Mouse (Mus musculus) embryonic fibroblast, embryonic 13.5 days (primary cell): ENCODE measurements around the gene Pglyrp1. TPM values are rescaled to one million over a fixed set of nuclear protein-coding genes. Genes with fewer than 3 reads are reported as not detected.
A peak's percentile ranks its signal among the peaks of the same experiment; 100 is the strongest.
"Not testable (repeated sequence)": the region's sequence is repeated elsewhere in the genome, so short reads cannot be mapped to it uniquely, and the experiment has no call there.

Source experiments
- H3K27ac ChIP-seq: 2 replicates; pipeline ENCODE4 v1.5.1; 2012; ENCODE audit warnings: low read length, control low read depth, inconsistent platforms; ENCODE audit not compliant: insufficient read depth
- H3K4me1 ChIP-seq: 2 replicates; pipeline ENCODE4 v1.6.1; 2011; ENCODE audit warnings: low read length; ENCODE audit not compliant: control insufficient read depth, insufficient read depth
- H3K4me3 ChIP-seq: 2 replicates; pipeline ENCODE4 v1.5.1; 2011; ENCODE audit warnings: mild to moderate bottlenecking, control low read depth, low read length; ENCODE audit not compliant: insufficient read depth
- CTCF ChIP-seq: IDR thresholded peaks from 2 replicates; pipeline ENCODE4 v1.5.1; 2011; ENCODE audit warnings: mild to moderate bottlenecking, control low read depth, low read length, moderate library complexity, borderline replicate concordance; ENCODE audit not compliant: insufficient read depth
- POLR2A ChIP-seq: IDR thresholded peaks from 2 replicates; pipeline ENCODE4 v1.6.1; 2011; ENCODE audit warnings: low read depth, mild to moderate bottlenecking, control low read depth, low read length, moderate library complexity
- polyA plus RNA-seq: library from polyadenylated mRNA; stranded (reverse); fragments of >200 nt; gene quantifications from 2 replicates; pipeline ENCODE4 v1.2.4, GENCODE M21; 2011; ENCODE audit warnings: low read depth; ENCODE audit not compliant: missing spikeins, insufficient read length

Gene Pglyrp1
- polyA plus RNA-seq: not detected in 2 replicates

DNA sequence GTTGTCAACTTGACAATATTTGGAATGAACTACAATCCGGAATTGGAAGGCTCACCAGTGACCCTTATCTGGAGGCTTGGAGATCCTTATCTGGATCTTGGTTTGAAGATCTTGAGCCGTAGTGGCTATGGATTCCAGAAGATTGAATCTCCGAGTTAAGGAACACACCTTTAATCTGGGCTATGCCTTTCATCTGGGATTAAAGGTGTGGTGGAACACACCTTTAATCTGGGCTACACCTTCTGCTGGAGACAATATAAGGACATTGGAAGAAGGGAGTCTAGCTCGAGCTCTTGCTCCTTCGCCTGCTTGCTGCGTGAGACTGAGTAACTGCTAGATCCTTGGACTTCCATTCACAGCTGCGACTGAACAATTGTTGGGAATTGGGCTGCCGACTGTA lies at the start of gene Pglyrp1:
Pglyrp1 (plus strand) TSS at position 301 of the 400 bp plus-strand sequence.
- not testable (repeated sequence) for H3K4me3 ChIP-seq, H3K4me1 ChIP-seq, H3K27ac ChIP-seq

DNA sequence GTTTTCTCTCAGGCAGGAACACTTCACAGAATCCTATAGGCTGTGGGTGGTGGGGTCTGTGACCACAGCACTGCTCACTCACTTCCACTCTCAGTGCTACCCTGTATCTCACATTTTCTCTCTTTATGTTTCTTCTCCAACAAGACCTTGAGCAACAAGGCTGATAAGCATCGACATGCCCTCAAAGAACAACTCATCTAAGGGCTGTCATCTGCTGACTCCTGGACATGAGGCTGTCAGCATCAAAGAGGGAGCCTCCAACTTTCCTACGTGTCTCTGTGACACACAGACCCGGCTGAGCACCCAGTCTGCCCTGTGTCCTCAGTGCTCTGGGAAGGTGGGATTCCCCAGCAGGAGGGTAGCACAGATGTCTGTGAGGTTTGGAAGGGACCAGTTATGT lies 49.6 kb upstream of the Pglyrp1 start, which contains the start of gene Psg17:
Psg17 (minus strand) TSS at position 101 of the 400 bp plus-strand sequence.
- TF ChIP-seq POLR2A (no peak), CTCF (no peak)
- Histone ChIP-seq H3K4me3 (no peak within 1 kb of the TSS), H3K4me1 (no peaks in the 10 kb centered on the region), H3K27ac (no peak within 1 kb of the TSS)

GRCm38 (mm10) chr7:18827792-18828546 lies 43.2 kb upstream of the Pglyrp1 start:
- Histone ChIP-seq H3K4me3 (no peak overlapping the region), H3K27ac (no peak overlapping the region), H3K4me1 (no peaks in the 10 kb centered on the region)
- TF ChIP-seq CTCF (no peak), POLR2A (no peak)

- H3K4me1 ChIP-seq: no peaks in the 10 kb centered on the region
- no peak overlapping the region for H3K27ac ChIP-seq
- H3K4me3 ChIP-seq: no peak overlapping the region
- TF ChIP-seq CTCF: no peak
- no peak for TF ChIP-seq POLR2A
These were observed 42.5 kb upstream of the Pglyrp1 start for GRCm38 (mm10) chr7:18828592-18828991.

DNA sequence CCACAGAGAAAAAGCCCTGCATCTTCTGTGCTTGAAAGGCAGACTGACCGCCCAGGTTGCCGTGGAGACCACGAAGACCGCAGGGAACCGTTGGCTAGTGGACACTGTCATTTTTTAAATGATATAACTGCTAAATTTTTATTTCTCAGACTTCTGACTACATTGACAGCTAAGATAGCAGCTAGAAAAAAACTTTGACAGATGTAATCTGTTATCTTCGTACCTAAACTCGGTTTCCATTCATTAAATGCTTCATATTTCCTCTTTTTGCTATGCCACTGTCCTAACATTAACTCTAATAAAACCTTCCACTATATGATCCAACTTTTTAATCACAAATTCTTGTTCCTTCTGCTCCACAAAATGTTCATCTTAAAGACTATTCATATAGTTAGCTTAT lies 41.6 kb upstream of the Pglyrp1 start:
- H3K4me3 ChIP-seq: no peak overlapping the region
- no peak overlapping the region for H3K27ac ChIP-seq
- no peaks in the 10 kb centered on the region for H3K4me1 ChIP-seq
- TF ChIP-seq CTCF (no peak), POLR2A (no peak)

DNA sequence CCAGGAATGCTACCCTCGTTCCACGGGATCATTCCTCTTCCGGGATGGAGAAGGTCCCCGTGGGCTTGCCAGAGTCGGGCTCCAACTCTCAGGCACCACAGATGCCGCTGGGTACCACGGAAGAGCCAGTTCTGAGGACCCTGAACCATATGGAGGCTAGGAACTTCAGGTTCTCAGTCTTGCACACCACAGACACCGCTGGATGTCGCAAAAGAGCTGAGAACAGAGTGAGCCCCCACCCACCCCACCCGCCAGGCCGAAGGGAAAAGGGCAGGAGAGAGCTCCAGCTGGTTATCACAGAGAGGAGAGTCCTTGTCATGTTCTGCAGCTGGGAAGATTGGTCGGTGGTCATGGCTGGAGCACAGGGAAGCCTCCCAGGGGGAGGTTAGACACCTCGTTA lies 38.8 kb upstream of the Pglyrp1 start:
- no peak overlapping the region for H3K4me3 ChIP-seq
- no peak for TF ChIP-seq POLR2A
- no peak; the same call in 1 of the 2 replicates for TF ChIP-seq CTCF
- no peak overlapping the region for H3K27ac ChIP-seq
- no peaks in the 10 kb centered on the region for H3K4me1 ChIP-seq

- Histone ChIP-seq H3K4me1 (no peaks in the 10 kb centered on the region), H3K4me3 (peak within 1 kb of the TSS; percentile 42), H3K27ac (peak within 1 kb of the TSS; percentile 76)
- TF ChIP-seq POLR2A (peak; percentile 37), CTCF (no peak)
These were observed 31.3 kb upstream of the Pglyrp1 start, which contains the start of gene Mill2 for GRCm38 (mm10) chr7:18839865-18840264. TSS of gene Mill2 (plus strand) at chr7:18839966.

DNA sequence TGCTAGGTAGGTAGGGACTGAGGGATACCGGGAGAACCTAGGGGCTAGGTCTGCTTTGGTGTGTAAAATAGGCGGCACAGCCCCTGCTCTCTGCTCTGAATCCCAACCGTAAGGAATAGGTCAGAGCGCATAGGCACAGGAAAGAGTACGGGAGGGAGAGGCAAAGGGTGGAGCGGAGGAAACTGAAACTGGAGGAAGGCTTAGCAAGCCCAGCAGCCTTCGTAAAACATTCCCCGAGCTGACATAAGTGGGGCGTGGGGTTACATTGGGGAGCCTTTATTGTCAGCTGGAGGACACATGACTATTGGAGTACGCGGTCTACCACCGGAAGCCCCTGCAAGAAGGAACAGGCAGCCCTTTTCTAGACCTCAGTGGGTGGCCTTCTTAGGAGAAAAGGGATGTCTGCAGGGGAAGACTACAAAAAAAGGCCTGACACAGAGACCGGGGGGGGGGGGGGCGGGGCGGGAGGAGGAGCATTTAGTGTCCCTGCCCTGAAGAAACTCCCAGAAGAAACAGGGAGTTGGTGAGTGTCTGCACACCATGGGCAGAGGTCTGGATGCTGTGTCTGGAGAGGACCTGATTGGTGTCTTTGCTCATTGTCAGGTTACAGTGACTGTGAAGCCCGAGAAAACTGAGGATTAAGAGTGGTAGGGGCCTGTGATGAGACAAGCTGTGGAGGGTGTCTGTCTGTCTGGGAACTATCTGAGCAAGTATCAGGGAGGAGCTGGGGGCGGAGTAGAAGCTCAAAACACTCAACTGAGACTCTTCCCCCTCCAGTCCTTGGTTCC lies 30.6 kb upstream of the Pglyrp1 start:
- Histone ChIP-seq H3K4me3 (peak overlapping the region; percentile 42), H3K27ac (peak overlapping the region; percentile 76), H3K4me1 (no peaks in the 10 kb centered on the region)
- no peak for TF ChIP-seq CTCF
- TF ChIP-seq POLR2A: peak; percentile 75

DNA sequence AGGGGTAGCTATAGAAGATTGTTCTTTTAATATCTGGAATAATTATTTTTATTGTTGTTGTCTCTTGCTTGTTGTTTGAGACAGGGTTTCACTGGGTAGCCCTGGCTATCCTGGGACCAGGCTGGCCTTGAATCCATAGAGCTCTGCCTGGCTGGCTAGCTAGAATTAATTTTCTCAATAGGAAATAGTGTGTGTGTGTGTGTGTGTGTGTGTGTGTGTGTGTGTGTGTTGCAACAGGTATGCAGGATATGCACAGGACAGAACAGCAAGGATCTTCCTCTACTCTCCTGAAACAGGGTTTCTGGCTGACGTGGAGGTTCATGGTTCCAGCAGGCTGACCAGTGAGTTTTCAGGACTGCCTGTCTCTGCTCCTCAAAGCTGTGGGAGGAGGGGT lies 30.0 kb upstream of the Pglyrp1 start:
- no peak for TF ChIP-seq POLR2A
- no peak for TF ChIP-seq CTCF
- Histone ChIP-seq H3K27ac (peak overlapping the region; percentile 75; the same call in 1 of the 2 replicates), H3K4me3 (peak overlapping the region; percentile 34), H3K4me1 (no peaks in the 10 kb centered on the region)

GRCm38 (mm10) chr7:18844811-18845210 lies 26.3 kb upstream of the Pglyrp1 start:
- TF ChIP-seq CTCF (no peak), POLR2A (no peak)
- Histone ChIP-seq H3K4me3 (no peak overlapping the region), H3K4me1 (no peaks in the 10 kb centered on the region), H3K27ac (no peak overlapping the region)
